ENCODE assay signal across 9 mouse cellular contexts in genomic region chr12:46609580-46610311, GRCm38 (mm10).
DNase-seq lines count a peak whose midpoint lies in the region; ATAC-seq and TF ChIP-seq lines count a peak whose summit lies in the region.
"Had no signal": no experiment of that assay in that cellular context is flagged by ENCODE, and none has a peak within 500 bp of the region (broad histone marks: within the 10 kb centered on the region; RNA-seq: fewer than 3 reads in every experiment).

No protein-coding gene starts in this region.

- no peaks in the 10 kb centered on the region for H3K79me2 ChIP-seq in MEL (ENCODE audit: control insufficient read depth, insufficient read depth, low read length, poor library complexity)

- no peaks in the 10 kb centered on the region for H3K27me3 ChIP-seq in MEL (ENCODE audit: control insufficient read depth in 1 of 2, insufficient read depth in 2 of 2, low read length in 2 of 2)
- H3K27me3 ChIP-seq in liver, embryonic 13.5 days, result no peaks in the 10 kb centered on the region

- WGBS in liver, embryonic 13.5 days (ENCODE audit: insufficient replicate concordance), result 27% methylated on average over 12 of the region's 12 CpGs

- peaks cover 10 to 16% of the 10 kb centered on the region in 2 experiments for H3K4me1 ChIP-seq in MEL (ENCODE audit: control insufficient read depth in 1 of 2, insufficient read depth in 2 of 2, low read length in 2 of 2)
- no peaks in the 10 kb centered on the region for H3K4me1 ChIP-seq in liver, embryonic 13.5 days (replicated peaks)

- no peak overlapping the region for H3K9ac ChIP-seq in MEL (ENCODE audit: control insufficient read depth, low read depth, low read length, poor library complexity, severe bottlenecking)
- H3K9ac ChIP-seq in liver, embryonic 13.5 days, result no peak overlapping the region

- H3K36me3 ChIP-seq in MEL (ENCODE audit: control insufficient read depth in 1 of 2, insufficient read depth in 2 of 2, low read length in 2 of 2), result peaks cover 0 to 22% of the 10 kb centered on the region in 2 experiments; a peak in 2 of 4 replicates
- H3K36me3 ChIP-seq in liver, embryonic 13.5 days, result no peaks in the 10 kb centered on the region

- no peak for TF ChIP-seq POLR2A in MEL (IDR thresholded peaks at IDR 0.05; ENCODE audit: control insufficient read depth in 1 of 2, insufficient read depth in 1 of 2, low read depth in 1 of 2, low read length in 2 of 2, poor library complexity in 1 of 2)

- H3K27ac ChIP-seq in MEL (ENCODE audit: control insufficient read depth, low read depth, low read length), result 0 out of 2 replicates have a peak overlapping the region, but pooled peaks have one; percentile 2
- H3K27ac ChIP-seq in liver, embryonic 13.5 days, result no peak overlapping the region
- H3K27ac ChIP-seq: stomach, postnatal 0 days had no signal

- peak overlapping the region; percentile 2 to 13; a peak in 1 of 4 replicates for H3K4me3 ChIP-seq in MEL (ENCODE audit: control insufficient read depth in 1 of 2, insufficient read depth in 1 of 2, low read depth in 2 of 2, low read length in 2 of 2)
- no peak overlapping the region for H3K4me3 ChIP-seq in liver, embryonic 13.5 days (replicated peaks)

- no peaks in the 10 kb centered on the region for H3K9me3 ChIP-seq in MEL (replicated peaks; ENCODE audit: insufficient read depth, low read length)
- H3K9me3 ChIP-seq in liver, embryonic 13.5 days (replicated peaks), result no peaks in the 10 kb centered on the region

- DNase-seq in embryo, embryonic 10 days (ENCODE audit: low spot score), result peak; percentile 6
- no peak for DNase-seq in embryo, embryonic 10.5 days (ENCODE audit: low spot score)
- DNase-seq in MEL (ENCODE audit: low read depth, low spot score), result peak; percentile 68
- DNase-seq in cerebellum, postnatal 36 days, result peak; percentile 29 to 32
- DNase-seq in liver, embryonic 13.5 days, result peak; percentile 14
- no peak for DNase-seq in layer of hippocampus, postnatal 25 days (ENCODE audit: extremely low spot score in 1 of 2, low spot score in 1 of 2)
- no peak for DNase-seq in layer of hippocampus, adult 18-20 months (ENCODE audit: low spot score in 2 of 2)
- DNase-seq in left cerebral cortex, adult 18-20 months (ENCODE audit: low spot score in 2 of 2), result no peak

- 0 out of 2 replicates have a peak, but pooled peaks have one; percentile 36 for ATAC-seq in liver, embryonic 13.5 days (ENCODE audit: low read depth)

- TF ChIP-seq EP300 in MEL (IDR thresholded peaks at IDR 0.05; ENCODE audit: low read depth in 1 of 2, low read length in 2 of 2), result peak; percentile 63 to 83

- no peak for TF ChIP-seq RAD21 in MEL (IDR thresholded peaks at IDR 0.05; ENCODE audit: low read depth, low read length)

- no peak for TF ChIP-seq CTCF in MEL (IDR thresholded peaks at IDR 0.05 in 2 of 3, conservative IDR thresholded peaks at IDR 0.05 in 1 of 3; ENCODE audit: control insufficient read depth in 1 of 3, insufficient read depth in 1 of 3, low read depth in 2 of 3, low read length in 3 of 3, poor library complexity in 1 of 3, severe bottlenecking in 1 of 3)

- H3K4me2 ChIP-seq in liver, embryonic 13.5 days, result no peak overlapping the region

TF ChIP-seq in MEL, 35 proteins besides CTCF, POLR2A, EP300 and RAD21:
- TF ChIP-seq HCFC1 (IDR thresholded peaks at IDR 0.05; ENCODE audit: low read depth, low read length) (no peak), SMC3 (IDR thresholded peaks at IDR 0.05; ENCODE audit: low read depth, low read length) (no peak), ETS1 (IDR thresholded peaks at IDR 0.05; ENCODE audit: low read depth, low read length) (0 out of 2 replicates have a peak, but pooled peaks have one; percentile 29), POLR2AphosphoS5 (IDR thresholded peaks at IDR 0.05; ENCODE audit: borderline replicate concordance, low read depth, low read length) (no peak), SIN3A (IDR thresholded peaks at IDR 0.05; ENCODE audit: low read length) (no peak), USF1 (IDR thresholded peaks at IDR 0.05; ENCODE audit: low read depth, low read length) (peak; percentile 43; the same call in 1 of the 2 replicates), TCF12 (IDR thresholded peaks at IDR 0.05; ENCODE audit: low read depth, low read length) (peak; percentile 90), GABPA (IDR thresholded peaks at IDR 0.05; ENCODE audit: low read depth, low read length) (no peak), MYC (IDR thresholded peaks at IDR 0.05; ENCODE audit: low read depth, low read length) (peak; percentile 58; the same call in 1 of the 2 replicates), RCOR1 (IDR thresholded peaks at IDR 0.05; ENCODE audit: low read depth, low read length) (0 out of 2 replicates have a peak, but pooled peaks have one; percentile 10), GATA1 (IDR thresholded peaks at IDR 0.05; ENCODE audit: low read depth, low read length) (peak; percentile 84), CHD2 (IDR thresholded peaks at IDR 0.05; ENCODE audit: low read length) (no peak), MEF2A (IDR thresholded peaks at IDR 0.05; ENCODE audit: extremely low read depth, insufficient replicate concordance, low read depth, low read length, poor library complexity, severe bottlenecking) (no peak), ZMIZ1 (IDR thresholded peaks at IDR 0.05; ENCODE audit: low read depth, low read length) (no peak), BHLHE40 (IDR thresholded peaks at IDR 0.05; ENCODE audit: borderline replicate concordance, low read depth, low read length) (peak; percentile 29; the same call in 1 of the 2 replicates), TAL1 (IDR thresholded peaks at IDR 0.05; ENCODE audit: low read length) (peak; percentile 55), MAX (IDR thresholded peaks at IDR 0.05; ENCODE audit: low read length) (peak; percentile 54; the same call in 1 of the 2 replicates), ZC3H11A (IDR thresholded peaks at IDR 0.05; ENCODE audit: low read depth, low read length) (no peak)

Comparison
In these comparisons a context has a peak if more than half of its experiments do, and no peak if none do; other contexts are left out.
1. DNase-seq: peak in embryo, embryonic 10 days (single experiment), MEL (single experiment), cerebellum, postnatal 36 days (2 of 2) and liver, embryonic 13.5 days (single experiment); none in embryo, embryonic 10.5 days (single experiment), layer of hippocampus, postnatal 25 days (0 of 2), layer of hippocampus, adult 18-20 months (0 of 2) and left cerebral cortex, adult 18-20 months (0 of 2).